Mouse (Mus musculus) limb, embryonic 15.5 days (tissue): ENCODE results near the gene Aldh3b3. TPM values are rescaled to one million over a fixed set of nuclear protein-coding genes. Genes with fewer than 3 reads are reported as not detected.

Experiments
- ATAC-seq: fragments of 200-750 bp; cut with Nextera tagmentation; 2 replicates; pipeline ENCODE4 v1.8.0; 2017; ENCODE audit warnings: low read depth, moderate TSS enrichment; ENCODE audit not compliant: insufficient number of reproducible peaks, low FRiP score, low TSS enrichment
- H3K27ac ChIP-seq: fragments of 300-500 bp; sonication (generic); 2 replicates; pipeline ENCODE4 v1.5.1; 2015; ENCODE audit warnings: moderate library complexity, mild to moderate bottlenecking, inconsistent platforms
- H3K27me3 ChIP-seq: fragments of 300-500 bp; sonication (generic); 2 replicates; pipeline ENCODE4 v1.6.1; 2015; ENCODE audit warnings: inconsistent platforms
- H3K36me3 ChIP-seq: fragments of 300-500 bp; sonication (generic); 2 replicates; pipeline ENCODE4 v1.6.1; 2015; ENCODE audit warnings: inconsistent platforms
- H3K4me1 ChIP-seq: fragments of 300-500 bp; sonication (generic); 2 replicates; pipeline ENCODE4 v1.6.1; 2015; ENCODE audit warnings: inconsistent platforms
- H3K4me2 ChIP-seq: fragments of 300-500 bp; sonication (generic); 2 replicates; pipeline ENCODE4 v1.6.1; 2015; ENCODE audit warnings: mild to moderate bottlenecking, inconsistent platforms
- H3K4me3 ChIP-seq: fragments of 300-500 bp; sonication (generic); 2 replicates; pipeline ENCODE4 v1.5.1; 2015; ENCODE audit warnings: mild to moderate bottlenecking, inconsistent platforms
- H3K9ac ChIP-seq: fragments of 300-500 bp; sonication (generic); 2 replicates; pipeline ENCODE4 v1.6.1; 2015; ENCODE audit warnings: inconsistent platforms
- H3K9me3 ChIP-seq: fragments of 300-500 bp; sonication (generic); 2 replicates; pipeline ENCODE4 v1.6.1; 2016; ENCODE audit warnings: inconsistent platforms
- WGBS: fragments of 180-500 bp; shearing (Covaris S2); methylation state at CpG from one replicate; pipeline ENCODE4 v1.1.7; 2015; 5-methylcytosine and 5-hydroxymethylcytosine counted together
- polyA plus RNA-seq: library from polyadenylated mRNA; unstranded; fragments of >200 nt; fragmentation: Nextera tagmentation; extraction: Ambion mirVana; gene quantifications from 2 replicates; pipeline ENCODE4 v1.2.1, GENCODE M21; 2015

Gene Aldh3b3
- polyA plus RNA-seq, 1 experiment from 2014 or later = 3.7 TPM

- H3K9me3 ChIP-seq = no peaks in the 10 kb centered on the region
- no peak overlapping the region for H3K9ac ChIP-seq
- H3K36me3 ChIP-seq = no peaks in the 10 kb centered on the region
- H3K4me3 ChIP-seq = no peak overlapping the region
- H3K27ac ChIP-seq = peak overlapping the region; percentile 68
- H3K4me1 ChIP-seq = peaks cover 15% of the 10 kb centered on the region
- ATAC-seq = no peak
- H3K4me2 ChIP-seq = no peak overlapping the region
- 48% methylated on average over 8 of the region's 8 CpGs for WGBS
- H3K27me3 ChIP-seq = 0 out of 2 replicates have a peak, but pooled peaks cover 3% of the 10 kb centered on the region
Observed at GRCm38 (mm10) chr19:3985261-3985681, 26.8 kb downstream of the Aldh3b3 start.

- H3K27me3 ChIP-seq = no peaks in the 10 kb centered on the region
- H3K9ac ChIP-seq = no peak within 1 kb of the TSS
- no peaks in the 10 kb centered on the region for H3K36me3 ChIP-seq
- WGBS = 8% methylated on average over 8 of the region's 8 CpGs
- no peaks in the 10 kb centered on the region for H3K9me3 ChIP-seq
- peak within 1 kb of the TSS; percentile 36 for H3K4me2 ChIP-seq
- H3K27ac ChIP-seq = peak within 1 kb of the TSS; percentile 68
- peaks cover 15% of the 10 kb centered on the region for H3K4me1 ChIP-seq
- peak; percentile 46; the same call in 1 of the 2 replicates for ATAC-seq
- H3K4me3 ChIP-seq = no peak within 1 kb of the TSS
Observed at GRCm38 (mm10) chr19:3986334-3986733, 27.9 kb downstream of the Aldh3b3 start, which contains the start of gene Acy3. Gene Acy3 (plus strand): TSS chr19:3986570.

GRCm38 (mm10) chr19:3988066-3988465 lies 29.6 kb downstream of the Aldh3b3 start:
- no peak overlapping the region for H3K27ac ChIP-seq
- H3K4me1 ChIP-seq = peaks cover 15% of the 10 kb centered on the region
- H3K4me3 ChIP-seq = no peak overlapping the region
- H3K9ac ChIP-seq = no peak overlapping the region
- H3K36me3 ChIP-seq = no peaks in the 10 kb centered on the region
- 79% methylated on average over 14 of the region's 14 CpGs for WGBS
- H3K27me3 ChIP-seq = no peaks in the 10 kb centered on the region
- H3K4me2 ChIP-seq = no peak overlapping the region
- H3K9me3 ChIP-seq = no peaks in the 10 kb centered on the region
- ATAC-seq = no peak

- Histone ChIP-seq H3K4me3 (no peak overlapping the region), H3K9ac (no peak overlapping the region), H3K9me3 (no peaks in the 10 kb centered on the region), H3K4me2 (no peak overlapping the region), H3K4me1 (peaks cover 15% of the 10 kb centered on the region), H3K36me3 (no peaks in the 10 kb centered on the region), H3K27me3 (no peaks in the 10 kb centered on the region), H3K27ac (no peak overlapping the region)
- WGBS = 87% methylated on average over 4 of the region's 4 CpGs
- no peak for ATAC-seq
Observed at GRCm38 (mm10) chr19:3988750-3989149, 30.3 kb downstream of the Aldh3b3 start.

DNA sequence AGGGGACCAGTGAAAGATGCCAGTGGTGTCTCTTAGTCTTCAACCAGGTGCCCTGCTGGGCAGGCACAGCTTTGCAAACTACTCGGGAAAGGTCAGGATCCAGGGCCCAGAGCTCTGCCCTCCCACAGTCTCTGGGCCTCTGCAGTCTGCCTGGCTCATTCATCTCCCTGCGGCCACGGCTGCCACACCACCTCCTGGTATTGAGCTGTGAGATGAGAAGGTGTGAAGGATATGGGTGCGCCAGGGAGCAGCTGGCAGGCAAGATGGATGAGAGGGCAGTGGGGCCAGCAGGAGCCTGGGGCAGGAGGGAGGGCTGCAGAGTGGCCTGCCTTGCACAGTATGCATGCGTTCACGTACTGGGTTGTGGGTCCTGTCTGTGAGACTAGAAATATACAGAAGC lies 32.4 kb downstream of the Aldh3b3 start:
- H3K9ac ChIP-seq = no peak overlapping the region
- no peak overlapping the region for H3K27ac ChIP-seq
- 23% methylated on average over 6 of the region's 6 CpGs for WGBS
- H3K4me3 ChIP-seq = no peak overlapping the region
- no peaks in the 10 kb centered on the region for H3K36me3 ChIP-seq
- H3K4me2 ChIP-seq = no peak overlapping the region
- H3K9me3 ChIP-seq = no peaks in the 10 kb centered on the region
- ATAC-seq = no peak
- no peaks in the 10 kb centered on the region; the same call in 1 of the 2 replicates for H3K27me3 ChIP-seq
- peaks cover 14% of the 10 kb centered on the region for H3K4me1 ChIP-seq

- Histone ChIP-seq H3K4me3 (no peak overlapping the region), H3K4me2 (no peak overlapping the region), H3K4me1 (peaks cover 6% of the 10 kb centered on the region), H3K36me3 (no peaks in the 10 kb centered on the region), H3K27ac (no peak overlapping the region), H3K27me3 (no peaks in the 10 kb centered on the region; the same call in 1 of the 2 replicates), H3K9me3 (no peaks in the 10 kb centered on the region), H3K9ac (no peak overlapping the region)
- WGBS = 96% methylated on average over 3 of the region's 3 CpGs
- ATAC-seq = no peak
Observed at GRCm38 (mm10) chr19:3991562-3991961, 33.1 kb downstream of the Aldh3b3 start.

- no peak overlapping the region for H3K27ac ChIP-seq
- WGBS = 78% methylated on average over 3 of the region's 3 CpGs
- H3K27me3 ChIP-seq = no peaks in the 10 kb centered on the region; the same call in 1 of the 2 replicates
- H3K9ac ChIP-seq = no peak overlapping the region
- no peak for ATAC-seq
- no peak overlapping the region for H3K4me3 ChIP-seq
- H3K9me3 ChIP-seq = no peaks in the 10 kb centered on the region
- no peak overlapping the region for H3K4me2 ChIP-seq
- H3K4me1 ChIP-seq = peaks cover 2% of the 10 kb centered on the region
- H3K36me3 ChIP-seq = no peaks in the 10 kb centered on the region
Observed at GRCm38 (mm10) chr19:3991966-3992365, 33.5 kb downstream of the Aldh3b3 start.

DNA sequence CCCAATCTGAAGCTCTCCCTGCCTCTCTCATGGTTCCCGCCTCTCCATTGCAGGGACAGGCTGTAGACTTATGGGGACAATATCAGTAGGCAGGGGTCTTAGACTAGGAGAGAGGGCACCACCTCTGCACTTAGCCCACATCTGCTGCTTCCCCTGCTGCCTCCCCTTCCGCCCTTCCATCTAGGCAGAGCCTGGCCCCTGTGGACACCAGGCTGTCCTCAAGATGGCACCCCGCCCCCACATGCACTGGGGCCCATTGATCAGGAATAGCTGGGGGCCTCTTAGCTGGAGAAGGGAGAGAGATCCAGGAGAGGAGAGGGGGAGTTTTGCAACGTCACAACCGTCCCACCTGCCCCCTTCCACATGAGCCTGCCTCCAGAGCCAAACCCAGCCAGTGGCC lies 34.0 kb downstream of the Aldh3b3 start, which contains the start of gene Tbx10:
Gene Tbx10 (plus strand): TSS at position 337 of the 400 bp plus-strand sequence.
- Histone ChIP-seq H3K9ac (no peak within 1 kb of the TSS), H3K36me3 (no peaks in the 10 kb centered on the region), H3K4me1 (no peaks in the 10 kb centered on the region), H3K4me2 (no peak within 1 kb of the TSS), H3K4me3 (no peak within 1 kb of the TSS), H3K27me3 (no peaks in the 10 kb centered on the region; the same call in 1 of the 2 replicates), H3K9me3 (no peaks in the 10 kb centered on the region), H3K27ac (no peak within 1 kb of the TSS)
- WGBS = 41% methylated on average over 5 of the region's 5 CpGs
- ATAC-seq = no peak

DNA sequence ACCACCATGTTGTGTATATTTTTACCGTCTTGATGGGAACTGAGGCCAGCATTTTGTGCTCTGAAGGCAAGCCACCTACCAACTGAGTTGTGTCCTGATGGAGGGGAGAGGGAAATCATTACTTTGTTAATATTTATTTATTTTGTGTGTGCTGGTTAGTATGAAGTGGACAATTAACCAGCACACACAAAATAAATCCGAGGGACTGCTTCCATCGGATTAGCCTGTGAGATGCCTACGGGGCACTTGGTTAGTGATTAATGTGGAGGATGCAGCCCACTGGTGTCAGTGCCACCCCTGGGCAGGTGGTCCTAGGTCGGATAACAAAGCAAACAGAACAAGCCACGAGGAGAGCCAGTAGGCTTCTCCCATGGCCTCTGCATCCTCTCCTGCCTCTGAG lies 36.5 kb downstream of the Aldh3b3 start:
- no peak overlapping the region for H3K9ac ChIP-seq
- no peak for ATAC-seq
- peaks cover 11% of the 10 kb centered on the region for H3K4me1 ChIP-seq
- H3K27me3 ChIP-seq = no peaks in the 10 kb centered on the region; the same call in 1 of the 2 replicates
- H3K9me3 ChIP-seq = no peaks in the 10 kb centered on the region
- no peak overlapping the region for H3K4me3 ChIP-seq
- no peak overlapping the region for H3K4me2 ChIP-seq
- no peaks in the 10 kb centered on the region for H3K36me3 ChIP-seq
- WGBS = 62% methylated on average over 6 of the region's 6 CpGs
- no peak overlapping the region for H3K27ac ChIP-seq

DNA sequence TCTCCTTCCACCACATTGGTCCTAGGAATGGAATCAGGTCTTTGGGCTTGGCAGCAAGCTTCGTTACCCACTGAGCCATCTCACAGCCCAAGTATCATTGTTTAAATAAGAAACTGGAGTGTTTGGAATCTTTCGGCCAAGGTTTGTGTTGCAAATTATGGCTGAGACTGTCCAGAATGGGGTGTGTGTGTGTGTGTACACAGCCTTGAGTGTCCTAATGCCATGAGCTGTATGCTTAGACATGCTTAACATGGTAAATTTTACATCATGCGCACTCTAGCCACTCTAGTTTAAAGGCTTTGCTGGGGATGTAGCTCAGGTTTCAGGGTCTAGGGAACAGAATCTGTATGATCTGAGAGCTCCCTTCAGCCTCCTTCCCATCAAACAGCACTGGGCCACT lies 37.1 kb downstream of the Aldh3b3 start:
- no peaks in the 10 kb centered on the region for H3K9me3 ChIP-seq
- no peaks in the 10 kb centered on the region; the same call in 1 of the 2 replicates for H3K27me3 ChIP-seq
- H3K4me1 ChIP-seq = peaks cover 11% of the 10 kb centered on the region
- no peak overlapping the region for H3K9ac ChIP-seq
- no peak overlapping the region for H3K27ac ChIP-seq
- H3K36me3 ChIP-seq = no peaks in the 10 kb centered on the region
- 75% methylated on average over 3 of the region's 3 CpGs for WGBS
- no peak overlapping the region for H3K4me2 ChIP-seq
- no peak for ATAC-seq
- no peak overlapping the region for H3K4me3 ChIP-seq

GRCm38 (mm10) chr19:3996106-3996505 lies 37.7 kb downstream of the Aldh3b3 start:
- Histone ChIP-seq H3K9me3 (no peaks in the 10 kb centered on the region), H3K27ac (no peak overlapping the region), H3K36me3 (no peaks in the 10 kb centered on the region), H3K4me2 (no peak overlapping the region), H3K27me3 (no peaks in the 10 kb centered on the region; the same call in 1 of the 2 replicates), H3K9ac (no peak overlapping the region), H3K4me1 (peaks cover 16% of the 10 kb centered on the region), H3K4me3 (no peak overlapping the region)
- 64% methylated on average over 7 of the region's 7 CpGs for WGBS
- no peak for ATAC-seq

DNA sequence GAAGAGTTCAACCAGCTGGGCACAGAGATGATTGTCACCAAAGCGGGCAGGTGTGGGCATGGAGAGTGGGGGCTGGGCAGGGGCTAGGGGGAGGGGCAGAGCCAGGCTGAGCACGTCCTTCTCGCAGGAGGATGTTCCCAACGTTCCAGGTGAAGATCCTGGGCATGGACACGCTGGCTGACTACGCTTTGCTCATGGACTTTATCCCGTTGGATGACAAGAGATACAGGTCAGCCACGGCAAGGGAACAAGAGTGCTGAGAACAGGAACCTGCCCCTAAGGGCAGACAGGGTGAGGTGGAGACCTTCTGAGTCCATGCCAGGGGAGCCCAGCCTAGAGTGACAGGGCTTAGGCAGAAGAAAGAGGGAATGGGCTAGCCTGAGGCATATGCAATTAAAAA lies 38.3 kb downstream of the Aldh3b3 start:
- ATAC-seq = no peak
- WGBS = 79% methylated on average over 8 of the region's 8 CpGs
- Histone ChIP-seq H3K27me3 (no peaks in the 10 kb centered on the region; the same call in 1 of the 2 replicates), H3K9me3 (no peaks in the 10 kb centered on the region), H3K4me1 (peaks cover 22% of the 10 kb centered on the region), H3K27ac (no peak overlapping the region), H3K4me2 (no peak overlapping the region), H3K4me3 (no peak overlapping the region), H3K9ac (no peak overlapping the region), H3K36me3 (no peaks in the 10 kb centered on the region)

GRCm38 (mm10) chr19:3997231-3997630 lies 38.8 kb downstream of the Aldh3b3 start:
- H3K4me1 ChIP-seq = peaks cover 25% of the 10 kb centered on the region
- no peak for ATAC-seq
- H3K9me3 ChIP-seq = no peaks in the 10 kb centered on the region
- H3K27me3 ChIP-seq = no peaks in the 10 kb centered on the region; the same call in 1 of the 2 replicates
- no peaks in the 10 kb centered on the region for H3K36me3 ChIP-seq
- H3K9ac ChIP-seq = no peak overlapping the region
- H3K27ac ChIP-seq = no peak overlapping the region
- 53% methylated on average over 8 of the region's 8 CpGs for WGBS
- H3K4me3 ChIP-seq = no peak overlapping the region
- no peak overlapping the region for H3K4me2 ChIP-seq
